Mouse (Mus musculus): ENCODE data around the gene Gm1113.

DNA sequence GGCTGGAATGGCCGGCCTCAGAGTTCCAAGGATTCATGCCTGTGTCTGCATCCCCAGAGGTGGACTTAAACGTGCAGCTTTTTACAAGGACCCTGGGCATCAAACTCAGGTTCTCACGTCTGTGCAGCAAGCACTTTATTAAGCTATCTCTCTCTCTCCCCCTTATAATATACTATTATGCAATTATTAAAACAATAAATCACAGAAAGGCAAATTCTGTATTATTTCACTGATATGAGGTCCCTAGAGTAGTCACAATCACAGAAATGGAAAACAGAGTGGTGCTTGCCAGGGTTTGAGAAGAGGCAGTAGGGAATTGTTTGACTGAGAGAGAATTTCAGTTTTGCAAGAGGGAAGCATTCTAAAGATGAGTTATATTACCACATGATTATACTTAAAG is 11.1 kb upstream of the Gm1113 start:
- TF ChIP-seq CTCF (IDR thresholded peaks at IDR 0.05) (no peak), EP300 (IDR thresholded peaks at IDR 0.05; ENCODE audit: insufficient read depth, low read depth, low read length) (no peak)

All from heart, adult 2 months (tissue).